Mouse (Mus musculus) C2C12 (cell line): ENCODE results near the gene Slc24a3. TPM values are rescaled to one million over a fixed set of nuclear protein-coding genes. Genes with fewer than 3 reads are reported as not detected.
A peak's percentile ranks its signal among the peaks of the same experiment; 100 is the strongest.

Source experiments
- H3K27me3 ChIP-seq: one replicate; pipeline ENCODE4 v1.6.1; 2011; ENCODE audit not compliant: control insufficient read depth, insufficient read depth, insufficient read length
- H3K36me3 ChIP-seq: one replicate; pipeline ENCODE4 v1.6.1; 2011; ENCODE audit not compliant: control insufficient read depth, insufficient read depth
- H3K4me3 ChIP-seq: one replicate; pipeline ENCODE4 v1.5.1; 2011; ENCODE audit warnings: mild to moderate bottlenecking, control low read depth; ENCODE audit not compliant: poor library complexity, insufficient read depth, severe bottlenecking
- H3K79me2 ChIP-seq: one replicate; pipeline ENCODE4 v1.6.1; 2011; ENCODE audit not compliant: control insufficient read depth, insufficient read depth
- H3K79me3 ChIP-seq: one replicate; pipeline ENCODE4 v1.6.1; 2011; ENCODE audit warnings: low read depth, control low read depth
- H3ac ChIP-seq: one replicate; pipeline ENCODE3; 2011; ENCODE audit warnings: low read depth; ENCODE audit not compliant: control insufficient read depth, insufficient read length
- CEBPB ChIP-seq: IDR thresholded peaks from one replicate; pipeline ENCODE4 v1.6.1; 2011; ENCODE audit warnings: low read depth, mild to moderate bottlenecking, control low read depth, moderate library complexity
- CTCF ChIP-seq: IDR thresholded peaks from one replicate; pipeline ENCODE4 v1.5.1; 2011; ENCODE audit not compliant: control insufficient read depth, insufficient read depth, insufficient read length
- FOSL1 ChIP-seq: IDR thresholded peaks from one replicate; pipeline ENCODE4 v1.8.0; 2011; ENCODE audit warnings: mild to moderate bottlenecking, low read length; ENCODE audit not compliant: poor library complexity, insufficient read depth, severe bottlenecking
- MAX ChIP-seq: IDR thresholded peaks from one replicate; pipeline ENCODE4 v1.6.1; 2011; ENCODE audit warnings: mild to moderate bottlenecking, control low read depth
- MYOD1 ChIP-seq: IDR thresholded peaks from one replicate; pipeline ENCODE4 v1.6.1; 2011; ENCODE audit warnings: low read depth; ENCODE audit not compliant: control insufficient read depth, insufficient read length
- MYOG ChIP-seq: IDR thresholded peaks from one replicate; pipeline ENCODE4 v1.6.1; 2011; ENCODE audit not compliant: control insufficient read depth, insufficient read length; ENCODE audit errors: extremely low read depth
- USF1 ChIP-seq: IDR thresholded peaks from one replicate; pipeline ENCODE4 v1.6.1; 2011; ENCODE audit warnings: low read depth, mild to moderate bottlenecking, control low read depth, moderate library complexity
- polyA plus RNA-seq: library from polyadenylated mRNA; unstranded; fragments of >200 nt; fragmentation: generic; extraction: Trizol; gene quantifications from one replicate; pipeline ENCODE4 v1.2.1, GENCODE M21; 2012; ENCODE audit warnings: missing spikeins

Slc24a3 gene
- polyA plus RNA-seq, 1 experiment, result 0.35 TPM

GRCm38 (mm10) chr2:145676544-145676925, 509.0 kb downstream of the Slc24a3 start:
- no peak overlapping the region for H3ac ChIP-seq
- H3K4me3 ChIP-seq, result no peak overlapping the region
- no peaks in the 10 kb centered on the region for H3K36me3 ChIP-seq
- no peaks in the 10 kb centered on the region for H3K79me3 ChIP-seq
- no peaks in the 10 kb centered on the region for H3K79me2 ChIP-seq
- H3K27me3 ChIP-seq, result no peaks in the 10 kb centered on the region
- no peak for TF ChIP-seq CTCF
- peak; percentile 85 for TF ChIP-seq CEBPB

- Histone ChIP-seq H3K79me2 (no peaks in the 10 kb centered on the region), H3K36me3 (no peaks in the 10 kb centered on the region), H3K4me3 (no peak overlapping the region), H3K27me3 (no peaks in the 10 kb centered on the region), H3K79me3 (no peaks in the 10 kb centered on the region), H3ac (no peak overlapping the region)
- TF ChIP-seq USF1 (no peak), FOSL1 (no peak), CEBPB (no peak), MAX (no peak), MYOG (no peak), CTCF (no peak), MYOD1 (no peak)
Measured at GRCm38 (mm10) chr2:145676936-145677335, 509.4 kb downstream of the Slc24a3 start.

GRCm38 (mm10) chr2:145680141-145680540, 512.6 kb downstream of the Slc24a3 start:
- H3ac ChIP-seq, result no peak overlapping the region
- H3K27me3 ChIP-seq, result no peaks in the 10 kb centered on the region
- no peaks in the 10 kb centered on the region for H3K79me3 ChIP-seq
- no peak for TF ChIP-seq MAX
- no peak for TF ChIP-seq FOSL1
- no peaks in the 10 kb centered on the region for H3K36me3 ChIP-seq
- H3K79me2 ChIP-seq, result no peaks in the 10 kb centered on the region
- no peak overlapping the region for H3K4me3 ChIP-seq

- Histone ChIP-seq H3K36me3 (no peaks in the 10 kb centered on the region), H3K27me3 (no peaks in the 10 kb centered on the region), H3K4me3 (no peak overlapping the region), H3K79me3 (no peaks in the 10 kb centered on the region), H3ac (no peak overlapping the region), H3K79me2 (no peaks in the 10 kb centered on the region)
- TF ChIP-seq CTCF (no peak), MYOD1 (no peak), USF1 (no peak), CEBPB (no peak), MAX (no peak), MYOG (no peak), FOSL1 (no peak)
Measured at GRCm38 (mm10) chr2:145680762-145681161, 513.2 kb downstream of the Slc24a3 start.

- no peak for TF ChIP-seq MYOD1
- TF ChIP-seq MAX, result no peak
- TF ChIP-seq MYOG, result no peak
- TF ChIP-seq CEBPB, result no peak
- Histone ChIP-seq H3K4me3 (no peak overlapping the region), H3K36me3 (no peaks in the 10 kb centered on the region), H3K79me3 (no peaks in the 10 kb centered on the region), H3K27me3 (no peaks in the 10 kb centered on the region), H3K79me2 (no peaks in the 10 kb centered on the region), H3ac (no peak overlapping the region)
Measured at GRCm38 (mm10) chr2:145681626-145682025, 514.1 kb downstream of the Slc24a3 start.

- Histone ChIP-seq H3K4me3 (no peak overlapping the region), H3K79me3 (no peaks in the 10 kb centered on the region), H3K36me3 (no peaks in the 10 kb centered on the region), H3ac (no peak overlapping the region), H3K79me2 (no peaks in the 10 kb centered on the region), H3K27me3 (no peaks in the 10 kb centered on the region)
- TF ChIP-seq MAX (no peak), USF1 (no peak), FOSL1 (no peak), CTCF (no peak), CEBPB (no peak), MYOG (no peak), MYOD1 (no peak)
Measured at GRCm38 (mm10) chr2:145682924-145683323, 515.4 kb downstream of the Slc24a3 start.

GRCm38 (mm10) chr2:145683536-145683935, 516.0 kb downstream of the Slc24a3 start:
- Histone ChIP-seq H3K79me3 (no peaks in the 10 kb centered on the region), H3ac (no peak overlapping the region), H3K4me3 (no peak overlapping the region), H3K79me2 (no peaks in the 10 kb centered on the region), H3K27me3 (no peaks in the 10 kb centered on the region), H3K36me3 (no peaks in the 10 kb centered on the region)
- TF ChIP-seq FOSL1, result no peak
- no peak for TF ChIP-seq CTCF
- no peak for TF ChIP-seq USF1
- TF ChIP-seq MYOG, result no peak
- TF ChIP-seq MAX, result no peak
- no peak for TF ChIP-seq MYOD1
- no peak for TF ChIP-seq CEBPB
